Mouse (Mus musculus): Measurements from ENCODE around the gene Slc2a8. TPM values are rescaled to one million over a fixed set of nuclear protein-coding genes. Genes with fewer than 3 reads are reported as not detected.

Gene Slc2a8
- total and polyA plus RNA-seq, 3 experiments, result 7.4 to 16.0 TPM; not detected in 1

GRCm38 (mm10) chr2:32965511-32966183, 16.2 kb downstream of the Slc2a8 start (continued):
- TF ChIP-seq GATA1 (IDR thresholded peaks at IDR 0.05; ENCODE audit: low read depth, low read length) (no peak), GABPA (IDR thresholded peaks at IDR 0.05; ENCODE audit: low read depth, low read length) (no peak), MEF2A (IDR thresholded peaks at IDR 0.05; ENCODE audit: extremely low read depth, insufficient replicate concordance, low read depth, low read length, poor library complexity, severe bottlenecking) (no peak), POLR2AphosphoS2 (IDR thresholded peaks at IDR 0.05; ENCODE audit: low read length) (peak; percentile 91), CTCF (IDR thresholded peaks at IDR 0.05 in 2 of 3, conservative IDR thresholded peaks at IDR 0.05 in 1 of 3; ENCODE audit: control insufficient read depth in 1 of 3, insufficient read depth in 1 of 3, low read depth in 2 of 3, low read length in 3 of 3, poor library complexity in 1 of 3, severe bottlenecking in 1 of 3) (no peak), ZMIZ1 (IDR thresholded peaks at IDR 0.05; ENCODE audit: low read depth, low read length) (peak; percentile 57; the same call in 1 of the 2 replicates), HCFC1 (IDR thresholded peaks at IDR 0.05; ENCODE audit: low read depth, low read length) (peak; percentile 32; the same call in 1 of the 2 replicates), MXI1 (IDR thresholded peaks at IDR 0.05; ENCODE audit: low read depth, low read length) (no peak; the same call in 1 of the 2 replicates), CHD1 (IDR thresholded peaks at IDR 0.05; ENCODE audit: low read depth, low read length) (no peak; the same call in 1 of the 2 replicates), MAX (IDR thresholded peaks at IDR 0.05; ENCODE audit: low read length) (no peak), JUND (IDR thresholded peaks at IDR 0.05; ENCODE audit: low read depth, low read length) (no peak), TCF12 (IDR thresholded peaks at IDR 0.05; ENCODE audit: low read depth, low read length) (peak; percentile 20; the same call in 1 of the 2 replicates), TBP (IDR thresholded peaks at IDR 0.05; ENCODE audit: low read depth, low read length) (0 out of 2 replicates have a peak, but pooled peaks have one; percentile 42), ELF1 (IDR thresholded peaks at IDR 0.05; ENCODE audit: low read depth, low read length) (no peak), BHLHE40 (IDR thresholded peaks at IDR 0.05; ENCODE audit: borderline replicate concordance, low read depth, low read length) (peak; percentile 62), SMC3 (IDR thresholded peaks at IDR 0.05; ENCODE audit: low read depth, low read length) (no peak), ZKSCAN1 (IDR thresholded peaks at IDR 0.05; ENCODE audit: low read depth, low read length) (peak; percentile 48; the same call in 1 of the 2 replicates), EP300 (IDR thresholded peaks at IDR 0.05; ENCODE audit: low read depth in 1 of 2, low read length in 2 of 2) (no peak; a peak in 1 of 4 replicates), POLR2A (IDR thresholded peaks at IDR 0.05; ENCODE audit: control insufficient read depth in 1 of 2, insufficient read depth in 1 of 2, low read depth in 1 of 2, low read length in 2 of 2, poor library complexity in 1 of 2) (peak in 1 of 2 experiments; percentile 18; a peak in 2 of 4 replicates), RCOR1 (IDR thresholded peaks at IDR 0.05; ENCODE audit: low read depth, low read length) (no peak; the same call in 1 of the 2 replicates), USF1 (IDR thresholded peaks at IDR 0.05; ENCODE audit: low read depth, low read length) (peak; percentile 64; the same call in 1 of the 2 replicates)

GRCm38 (mm10) chr2:32964659-32965457, 17.0 kb downstream of the Slc2a8 start:
- H3K4me1 ChIP-seq (ENCODE audit: control insufficient read depth in 1 of 2, insufficient read depth in 2 of 2, low read length in 2 of 2), result peaks cover 0 to 13% of the 10 kb centered on the region in 2 experiments; a peak in 3 of 4 replicates
- peaks cover 50% of the 10 kb centered on the region for H3K79me2 ChIP-seq (ENCODE audit: control insufficient read depth, insufficient read depth, low read length, poor library complexity)
- no peaks in the 10 kb centered on the region for H3K27me3 ChIP-seq (ENCODE audit: control insufficient read depth in 1 of 2, insufficient read depth in 2 of 2, low read length in 2 of 2)
- H3K9me3 ChIP-seq (replicated peaks; ENCODE audit: insufficient read depth, low read length), result no peaks in the 10 kb centered on the region
- H3K9ac ChIP-seq (ENCODE audit: control insufficient read depth, low read depth, low read length, poor library complexity, severe bottlenecking), result peak overlapping the region; percentile 91
- peak; percentile 74 for DNase-seq (ENCODE audit: low read depth, low spot score)
- H3K36me3 ChIP-seq (ENCODE audit: control insufficient read depth in 1 of 2, insufficient read depth in 2 of 2, low read length in 2 of 2), result peaks cover 6 to 12% of the 10 kb centered on the region in 2 experiments
- H3K4me3 ChIP-seq (ENCODE audit: control insufficient read depth in 1 of 2, insufficient read depth in 1 of 2, low read depth in 2 of 2, low read length in 2 of 2), result peak overlapping the region in 1 of 2 experiments; percentile 84; a peak in 2 of 4 replicates
- peak overlapping the region; percentile 95 for H3K27ac ChIP-seq (ENCODE audit: control insufficient read depth, low read depth, low read length)
- TF ChIP-seq USF1 (IDR thresholded peaks at IDR 0.05; ENCODE audit: low read depth, low read length) (no peak; the same call in 1 of the 2 replicates), TCF12 (IDR thresholded peaks at IDR 0.05; ENCODE audit: low read depth, low read length) (no peak), MYC (IDR thresholded peaks at IDR 0.05; ENCODE audit: low read depth, low read length) (no peak; the same call in 1 of the 2 replicates), NELFE (IDR thresholded peaks at IDR 0.05; ENCODE audit: low read depth, low read length) (peak; percentile 10; the same call in 1 of the 2 replicates), RAD21 (IDR thresholded peaks at IDR 0.05; ENCODE audit: low read depth, low read length) (no peak), MYB (IDR thresholded peaks at IDR 0.05; ENCODE audit: low read depth, low read length) (0 out of 2 replicates have a peak, but pooled peaks have one; percentile 30), POLR2A (IDR thresholded peaks at IDR 0.05; ENCODE audit: control insufficient read depth in 1 of 2, insufficient read depth in 1 of 2, low read depth in 1 of 2, low read length in 2 of 2, poor library complexity in 1 of 2) (peak in 1 of 2 experiments; percentile 71; a peak in 2 of 4 replicates), MEF2A (IDR thresholded peaks at IDR 0.05; ENCODE audit: extremely low read depth, insufficient replicate concordance, low read depth, low read length, poor library complexity, severe bottlenecking) (no peak), GATA1 (IDR thresholded peaks at IDR 0.05; ENCODE audit: low read depth, low read length) (no peak), CHD2 (IDR thresholded peaks at IDR 0.05; ENCODE audit: low read length) (peak; percentile 34; the same call in 1 of the 2 replicates), MAFK (IDR thresholded peaks at IDR 0.05; ENCODE audit: borderline replicate concordance, low read depth, low read length) (no peak), ZMIZ1 (IDR thresholded peaks at IDR 0.05; ENCODE audit: low read depth, low read length) (peak; percentile 85; the same call in 1 of the 2 replicates), JUND (IDR thresholded peaks at IDR 0.05; ENCODE audit: low read depth, low read length) (0 out of 2 replicates have a peak, but pooled peaks have one; percentile 4), CTCF (IDR thresholded peaks at IDR 0.05 in 2 of 3, conservative IDR thresholded peaks at IDR 0.05 in 1 of 3; ENCODE audit: control insufficient read depth in 1 of 3, insufficient read depth in 1 of 3, low read depth in 2 of 3, low read length in 3 of 3, poor library complexity in 1 of 3, severe bottlenecking in 1 of 3) (no peak), EP300 (IDR thresholded peaks at IDR 0.05; ENCODE audit: low read depth in 1 of 2, low read length in 2 of 2) (no peak), KAT2A (conservative IDR thresholded peaks at IDR 0.05; ENCODE audit: low read depth, low read length) (no peak), TAL1 (IDR thresholded peaks at IDR 0.05; ENCODE audit: low read length) (no peak)
